ENCODE assay signal across 9 mouse cellular contexts in genomic region chr11:74989047-74989446, GRCm38 (mm10).
DNase-seq lines count a peak whose midpoint lies in the region; ATAC-seq and TF ChIP-seq lines count a peak whose summit lies in the region.
"Had no signal": no experiment of that assay in that cellular context is flagged by ENCODE, and none has a peak within 500 bp of the region (broad histone marks: within the 10 kb centered on the region; RNA-seq: fewer than 3 reads in every experiment).

No protein-coding gene starts in this region.

- no peak overlapping the region for H3K4me2 ChIP-seq in lung, embryonic 16.5 days (ENCODE audit: low read depth, low read length)

- intact Hi-C loops in heart, postnatal 10 days (cut with DNase I), result loop anchor here (2.0 kb wide), 1 partner anchor 64 kb away; no protein-coding TSS in a partner anchor

- POLR2A ChIA-PET in Patski (lab: Charles Lee), result interaction anchor here (0.7 kb wide), 1 partner anchor 112 kb away, joined by 4 read pairs; no protein-coding TSS in a partner anchor

- in situ Hi-C loops in Patski (cut with MboI; ENCODE audit: low pct_unique_long_range_greater_than_20kb), result loop anchor here (10.0 kb wide), 2 partner anchors 306 to 476 kb away; partner anchors contain the start of gene Tlcd2

- no peak overlapping the region for H3K4me3 ChIP-seq in lung, embryonic 16.5 days (ENCODE audit: low read length)
- H3K4me3 ChIP-seq in layer of hippocampus, adult 2 months, result no peak overlapping the region

- peak overlapping the region; percentile 54 for H3K27ac ChIP-seq in lung, embryonic 16.5 days (ENCODE audit: low read length)
- no peak overlapping the region for H3K27ac ChIP-seq in layer of hippocampus, adult 2 months

- 43% methylated on average over 2 of the region's 2 CpGs for WGBS in lung, embryonic 16.5 days

- H3K27me3 ChIP-seq in Patski, result no peaks in the 10 kb centered on the region
- no peaks in the 10 kb centered on the region for H3K27me3 ChIP-seq in lung, embryonic 16.5 days (ENCODE audit: control insufficient read depth, insufficient read depth, low read depth, low read length)

- DNase-seq in Patski (ENCODE audit: low read depth, low spot score), result peak; percentile 37
- peak; percentile 45 for DNase-seq in fat pad, adult 2 months (ENCODE audit: extremely low read depth, low read depth, low spot score)
- DNase-seq in heart, postnatal 10 days, result peak; percentile 54 to 55
- no peak for DNase-seq in layer of hippocampus, adult 18-20 months (ENCODE audit: low spot score in 2 of 2)
- no peak for DNase-seq in layer of hippocampus, adult 9-11 months
- DNase-seq in layer of hippocampus, adult 2 months (ENCODE audit: low spot score in 2 of 2), result no peak

- TF ChIP-seq CTCF in Patski (IDR thresholded peaks at IDR 0.05), result no peak
- TF ChIP-seq CTCF in layer of hippocampus, adult 2 months (conservative IDR thresholded peaks at IDR 0.05), result no peak

- no peaks in the 10 kb centered on the region for H3K9me3 ChIP-seq in lung, embryonic 16.5 days (ENCODE audit: control insufficient read depth, low read length)

- H3K4me1 ChIP-seq in lung, embryonic 16.5 days (replicated peaks; ENCODE audit: control insufficient read depth, insufficient read depth, low read length), result peaks cover 19% of the 10 kb centered on the region

- peak; percentile 44 for ATAC-seq in Patski
- ATAC-seq in lung, embryonic 16.5 days (ENCODE audit: low read depth), result 0 out of 2 replicates have a peak, but pooled peaks have one; percentile 27
- ATAC-seq in activated CD4-positive, CD25-positive, alpha-beta regulatory T cell, adult 4 months, result no peak
- ATAC-seq: forebrain, embryonic 16.5 days had no signal

- no peak overlapping the region for H3K9ac ChIP-seq in lung, embryonic 16.5 days (ENCODE audit: low read length)

- H3K36me3 ChIP-seq in lung, embryonic 16.5 days (ENCODE audit: control insufficient read depth, insufficient read depth, low read length), result no peaks in the 10 kb centered on the region

- CTCF ChIA-PET in Patski (lab: Charles Lee), result interaction anchor here (0.9 to 1.3 kb wide), 4 partner anchors 8 to 176 kb away, joined by 3 read pairs; no protein-coding TSS in a partner anchor

Comparison
In these comparisons a context has a peak if more than half of its experiments do, and no peak if none do; other contexts are left out.
1. DNase-seq: peak in Patski (single experiment), fat pad, adult 2 months (single experiment) and heart, postnatal 10 days (2 of 2); none in layer of hippocampus, adult 18-20 months (0 of 2), layer of hippocampus, adult 9-11 months (single experiment) and layer of hippocampus, adult 2 months (0 of 2).